ENCODE assay signal across 8 mouse cellular contexts in genomic region chr7:77771711-77772449, GRCm38 (mm10).
DNase-seq lines count a peak whose midpoint lies in the region; ATAC-seq lines count a peak whose summit lies in the region.

No protein-coding gene starts in this region.

- peaks cover 9% of the 10 kb centered on the region for H3K4me1 ChIP-seq in forebrain, embryonic 15.5 days
- no peaks in the 10 kb centered on the region for H3K4me1 ChIP-seq in kidney, embryonic 14.5 days (ENCODE audit: control insufficient read depth, insufficient read depth, low read length)

- 46% methylated on average over 11 of the region's 11 CpGs for WGBS in forebrain, embryonic 15.5 days
- 64% methylated on average over 11 of the region's 11 CpGs for WGBS in kidney, embryonic 14.5 days

- H3K4me3 ChIP-seq in forebrain, embryonic 15.5 days: no peak overlapping the region
- H3K4me3 ChIP-seq in kidney, embryonic 14.5 days (ENCODE audit: low read length): no peak overlapping the region

- H3K9ac ChIP-seq in forebrain, embryonic 15.5 days (replicated peaks): no peak overlapping the region
- H3K9ac ChIP-seq in kidney, embryonic 14.5 days (ENCODE audit: low read depth, low read length): no peak overlapping the region

- H3K4me2 ChIP-seq in forebrain, embryonic 15.5 days (replicated peaks): peak overlapping the region; percentile 29
- H3K4me2 ChIP-seq in kidney, embryonic 14.5 days (replicated peaks; ENCODE audit: low read depth, low read length): no peak overlapping the region

- H3K27ac ChIP-seq in forebrain, embryonic 15.5 days (replicated peaks): no peak overlapping the region
- no peak overlapping the region for H3K27ac ChIP-seq in kidney, embryonic 14.5 days (ENCODE audit: low read depth, low read length)

- no peaks in the 10 kb centered on the region for H3K9me3 ChIP-seq in forebrain, embryonic 15.5 days
- H3K9me3 ChIP-seq in kidney, embryonic 14.5 days (ENCODE audit: control insufficient read depth, low read length): no peaks in the 10 kb centered on the region

- H3K27me3 ChIP-seq in forebrain, embryonic 15.5 days: no peaks in the 10 kb centered on the region
- H3K27me3 ChIP-seq in kidney, embryonic 14.5 days (ENCODE audit: control insufficient read depth, insufficient read depth, low read length): no peaks in the 10 kb centered on the region

- no peaks in the 10 kb centered on the region for H3K36me3 ChIP-seq in forebrain, embryonic 15.5 days
- no peaks in the 10 kb centered on the region for H3K36me3 ChIP-seq in kidney, embryonic 14.5 days (ENCODE audit: control insufficient read depth, insufficient read depth, low read length)

- intact Hi-C loops in left cerebral cortex, postnatal 4 days (cut with DNase I): no loop called here

- ATAC-seq in forebrain, embryonic 15.5 days (replicated peaks): peak; percentile 81
- ATAC-seq in kidney, embryonic 14.5 days (ENCODE audit: low FRiP score, low TSS enrichment): peak; percentile 83
- ATAC-seq in megakaryocyte-erythroid progenitor cell, adult 5-6 weeks (replicated peaks; ENCODE audit: low FRiP score, low TSS enrichment, poor library complexity, severe bottlenecking): no peak
- no peak for ATAC-seq in CD4-positive, CD25-positive, alpha-beta regulatory T cell, adult 4 months

- DNase-seq in lung, postnatal 36 days: peak; percentile 1
- no peak for DNase-seq in lung, postnatal 4 days
- peak; percentile 5 for DNase-seq in left cerebral cortex, postnatal 4 days
- DNase-seq in right cerebral cortex, postnatal 36 days (ENCODE audit: low spot score in 2 of 2): peak; percentile 32 to 60

Comparison
In these comparisons a context has a peak if more than half of its experiments do, and no peak if none do; other contexts are left out.
1. DNase-seq: peak in lung, postnatal 36 days (single experiment), left cerebral cortex, postnatal 4 days (single experiment) and right cerebral cortex, postnatal 36 days (2 of 2); none in lung, postnatal 4 days (0 of 2).
2. ATAC-seq: peak in forebrain, embryonic 15.5 days (single experiment) and kidney, embryonic 14.5 days (single experiment); none in megakaryocyte-erythroid progenitor cell, adult 5-6 weeks (single experiment) and CD4-positive, CD25-positive, alpha-beta regulatory T cell, adult 4 months (single experiment).